Mouse (Mus musculus): Measurements from ENCODE around the gene Iffo2. TPM values are rescaled to one million over a fixed set of nuclear protein-coding genes. Genes with fewer than 3 reads are reported as not detected.

Iffo2 gene
- polyA plus RNA-seq, 2 experiments = 0.56 to 1.4 TPM

DNA sequence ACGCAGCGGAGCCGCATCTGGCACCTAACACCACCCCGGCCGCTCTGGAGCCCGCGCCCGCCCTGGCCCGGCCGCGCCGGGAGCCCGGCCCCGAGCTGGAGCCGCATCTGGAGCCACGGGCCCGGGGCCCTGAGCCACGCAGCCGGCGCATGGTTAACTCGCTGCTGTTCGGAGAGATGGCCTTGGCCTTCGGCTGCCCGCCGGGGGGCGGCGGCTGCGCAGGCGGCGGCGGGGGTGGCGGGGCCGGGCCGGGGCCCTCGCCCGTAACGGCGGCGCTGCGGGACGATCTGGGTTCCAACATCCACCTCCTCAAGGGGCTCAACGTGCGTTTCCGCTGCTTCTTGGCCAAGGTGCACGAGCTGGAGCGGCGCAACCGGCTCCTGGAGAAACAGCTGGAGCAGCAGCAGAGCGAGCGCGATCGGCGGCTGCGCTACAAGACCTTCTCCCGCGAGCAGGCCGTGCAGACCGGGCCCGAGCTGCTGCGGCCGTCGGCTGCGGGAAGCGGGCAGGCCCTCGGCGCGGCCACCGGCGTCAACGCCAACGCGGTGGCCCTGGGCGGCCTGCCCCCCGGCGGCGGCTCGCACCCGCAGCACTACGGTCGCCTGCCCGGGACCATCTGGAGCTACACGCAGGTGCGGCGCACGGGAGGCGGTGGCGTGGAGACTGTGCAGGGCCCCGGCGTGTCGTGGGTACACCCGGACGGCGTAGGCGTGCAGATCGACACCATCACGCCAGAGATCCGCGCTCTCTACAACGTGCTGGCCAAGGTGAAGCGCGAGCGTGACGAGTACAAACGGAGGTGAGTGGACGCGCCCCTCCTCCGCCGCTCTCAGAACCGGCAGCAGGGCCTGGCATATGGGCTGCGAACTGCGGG, 44.7 kb downstream of the Iffo2 start:
- Histone ChIP-seq H3K4me2 (ENCODE audit: low read depth) (peak overlapping the region; percentile 74), H3K4me3 (ENCODE audit: insufficient read depth in 1 of 2, low read depth in 2 of 2, low read length in 2 of 2) (peak overlapping the region; percentile 48 to 61), H3K4me1 (replicated peaks; ENCODE audit: control insufficient read depth in 2 of 2, insufficient read depth in 2 of 2, low read length in 1 of 2) (peaks cover 3 to 4% of the 10 kb centered on the region in 2 experiments; a peak in 2 of 4 replicates), H3K36me3 (replicated peaks; ENCODE audit: control insufficient read depth, insufficient read depth, low read depth) (no peaks in the 10 kb centered on the region), H3K9me3 (ENCODE audit: control insufficient read depth, low read length) (no peaks in the 10 kb centered on the region), H3K9ac (replicated peaks) (peak overlapping the region; percentile 40; the same call in 1 of the 2 replicates), H3K27me3 (ENCODE audit: control insufficient read depth, insufficient read depth, low read length) (peaks cover 43% of the 10 kb centered on the region), H3K27ac (no peak overlapping the region)
- 1% methylated on average over 96 of the region's 111 CpGs for WGBS (ENCODE audit: insufficient replicate concordance)
- no peak for TF ChIP-seq CTCF (IDR thresholded peaks at IDR 0.05; ENCODE audit: low read depth)
- TF ChIP-seq EP300 (IDR thresholded peaks at IDR 0.05; ENCODE audit: low read depth) = no peak
- ATAC-seq (ENCODE audit: insufficient read depth) (peak; percentile 49), DNase-seq (ENCODE audit: low read depth in 3 of 3, low spot score in 3 of 3) (no peak)

DNA sequence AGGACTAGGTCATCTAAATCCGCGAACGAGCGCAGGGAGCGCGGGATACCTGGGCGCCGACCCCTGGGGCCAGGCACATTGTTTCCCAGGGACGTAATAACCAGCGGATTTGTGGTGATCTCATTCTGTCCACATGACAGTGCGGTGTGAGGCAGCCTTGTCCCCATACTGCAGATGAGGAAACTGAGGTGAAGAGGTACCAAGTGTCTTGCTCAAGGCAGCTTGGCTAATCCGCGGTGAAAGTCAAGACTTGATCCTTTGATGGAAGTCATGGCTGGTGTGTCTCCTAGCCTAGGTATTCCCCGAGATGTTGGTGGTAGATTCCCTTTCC, 45.3 kb downstream of the Iffo2 start:
- Histone ChIP-seq H3K4me3 (ENCODE audit: insufficient read depth in 1 of 2, low read depth in 2 of 2, low read length in 2 of 2) (peak overlapping the region; percentile 48 to 61), H3K27me3 (ENCODE audit: control insufficient read depth, insufficient read depth, low read length) (peaks cover 43% of the 10 kb centered on the region), H3K36me3 (replicated peaks; ENCODE audit: control insufficient read depth, insufficient read depth, low read depth) (no peaks in the 10 kb centered on the region), H3K4me1 (replicated peaks; ENCODE audit: control insufficient read depth in 2 of 2, insufficient read depth in 2 of 2, low read length in 1 of 2) (peaks cover 3 to 4% of the 10 kb centered on the region in 2 experiments; a peak in 2 of 4 replicates), H3K9ac (replicated peaks) (no peak overlapping the region), H3K4me2 (ENCODE audit: low read depth) (peak overlapping the region; percentile 74), H3K9me3 (ENCODE audit: control insufficient read depth, low read length) (no peaks in the 10 kb centered on the region), H3K27ac (no peak overlapping the region)
- TF ChIP-seq EP300 (IDR thresholded peaks at IDR 0.05; ENCODE audit: low read depth) (no peak), CTCF (IDR thresholded peaks at IDR 0.05; ENCODE audit: low read depth) (no peak)
- no peak for DNase-seq (ENCODE audit: low read depth in 3 of 3, low spot score in 3 of 3)
- WGBS (ENCODE audit: insufficient replicate concordance) = 12% methylated on average over 14 of the region's 14 CpGs
- ATAC-seq (ENCODE audit: insufficient read depth) = no peak

DNA sequence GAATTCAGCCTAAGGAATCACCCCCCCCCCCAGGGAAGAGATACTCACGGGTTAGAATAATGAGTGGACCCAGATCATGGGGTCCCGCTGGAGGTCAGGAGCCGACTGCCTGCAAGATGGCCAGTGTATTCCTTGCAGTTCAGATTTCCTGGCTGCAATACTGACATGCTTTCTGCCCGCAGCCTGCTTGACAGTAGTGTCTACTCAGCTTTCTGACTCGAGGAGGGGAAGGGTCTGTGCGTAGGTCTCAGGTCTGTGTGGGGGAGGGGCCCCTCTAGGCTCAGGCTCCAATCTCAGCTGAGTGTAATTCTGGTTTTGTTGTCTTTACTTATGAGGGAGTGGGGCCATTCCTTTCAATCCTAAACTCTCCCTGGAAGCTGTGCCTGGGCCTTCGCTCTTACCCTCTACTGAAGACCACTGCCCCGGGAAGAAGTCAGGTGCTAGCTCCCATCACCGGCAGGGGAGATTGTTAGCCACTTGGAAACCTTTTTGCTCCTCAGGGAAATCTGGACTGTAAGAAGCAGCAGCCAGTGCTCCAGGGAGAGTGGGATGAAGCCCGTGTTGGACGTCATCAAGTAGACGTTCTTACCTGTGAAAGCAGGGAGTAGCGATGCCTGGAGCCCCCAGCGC, 46.0 kb downstream of the Iffo2 start:
- DNase-seq (ENCODE audit: low read depth in 3 of 3, low spot score in 3 of 3) (no peak), ATAC-seq (ENCODE audit: insufficient read depth) (no peak)
- WGBS (ENCODE audit: insufficient replicate concordance) = 64% methylated on average over 14 of the region's 14 CpGs
- Histone ChIP-seq H3K36me3 (replicated peaks; ENCODE audit: control insufficient read depth, insufficient read depth, low read depth) (no peaks in the 10 kb centered on the region), H3K4me3 (ENCODE audit: insufficient read depth in 1 of 2, low read depth in 2 of 2, low read length in 2 of 2) (peak overlapping the region; percentile 42 to 61), H3K27me3 (ENCODE audit: control insufficient read depth, insufficient read depth, low read length) (peaks cover 43% of the 10 kb centered on the region), H3K9me3 (ENCODE audit: control insufficient read depth, low read length) (no peaks in the 10 kb centered on the region), H3K27ac (no peak overlapping the region), H3K4me1 (replicated peaks; ENCODE audit: control insufficient read depth in 2 of 2, insufficient read depth in 2 of 2, low read length in 1 of 2) (peaks cover 3 to 8% of the 10 kb centered on the region in 2 experiments; a peak in 2 of 4 replicates), H3K9ac (replicated peaks) (no peak overlapping the region), H3K4me2 (ENCODE audit: low read depth) (peak overlapping the region; percentile 74)
- no peak for TF ChIP-seq EP300 (IDR thresholded peaks at IDR 0.05; ENCODE audit: low read depth)
- TF ChIP-seq CTCF (IDR thresholded peaks at IDR 0.05; ENCODE audit: low read depth) = no peak

DNA sequence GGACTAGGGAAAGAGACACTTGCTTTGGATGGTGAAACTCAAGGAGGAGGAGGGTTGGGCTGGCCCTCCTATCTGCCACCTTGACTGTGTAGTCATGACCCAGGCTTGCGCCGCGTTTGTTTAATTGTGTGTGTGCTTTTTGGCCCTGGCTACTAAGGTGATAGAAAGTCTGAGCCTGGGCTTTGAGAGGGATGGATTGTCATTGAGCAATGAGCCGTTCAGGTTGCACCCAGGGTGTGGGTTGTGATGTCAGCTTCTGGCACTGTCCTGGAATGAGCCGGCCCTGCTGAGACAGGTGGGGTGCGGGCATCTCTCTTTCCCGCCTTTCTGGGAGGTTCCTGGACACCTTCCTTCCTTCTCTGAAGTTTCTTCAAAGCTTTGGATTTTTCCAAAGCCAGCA, 46.7 kb downstream of the Iffo2 start:
- Histone ChIP-seq H3K36me3 (replicated peaks; ENCODE audit: control insufficient read depth, insufficient read depth, low read depth) (no peaks in the 10 kb centered on the region), H3K27me3 (ENCODE audit: control insufficient read depth, insufficient read depth, low read length) (peaks cover 43% of the 10 kb centered on the region), H3K9me3 (ENCODE audit: control insufficient read depth, low read length) (no peaks in the 10 kb centered on the region), H3K9ac (replicated peaks) (no peak overlapping the region), H3K4me3 (ENCODE audit: insufficient read depth in 1 of 2, low read depth in 2 of 2, low read length in 2 of 2) (no peak overlapping the region), H3K4me1 (replicated peaks; ENCODE audit: control insufficient read depth in 2 of 2, insufficient read depth in 2 of 2, low read length in 1 of 2) (peaks cover 3 to 12% of the 10 kb centered on the region in 2 experiments; a peak in 3 of 4 replicates), H3K4me2 (ENCODE audit: low read depth) (peak overlapping the region; percentile 74), H3K27ac (no peak overlapping the region)
- WGBS (ENCODE audit: insufficient replicate concordance) = 69% methylated on average over 7 of the region's 7 CpGs
- ATAC-seq (ENCODE audit: insufficient read depth) = no peak
- no peak for DNase-seq (ENCODE audit: low read depth in 3 of 3, low spot score in 3 of 3)
- TF ChIP-seq CTCF (IDR thresholded peaks at IDR 0.05; ENCODE audit: low read depth) = no peak
- TF ChIP-seq EP300 (IDR thresholded peaks at IDR 0.05; ENCODE audit: low read depth) = no peak

DNA sequence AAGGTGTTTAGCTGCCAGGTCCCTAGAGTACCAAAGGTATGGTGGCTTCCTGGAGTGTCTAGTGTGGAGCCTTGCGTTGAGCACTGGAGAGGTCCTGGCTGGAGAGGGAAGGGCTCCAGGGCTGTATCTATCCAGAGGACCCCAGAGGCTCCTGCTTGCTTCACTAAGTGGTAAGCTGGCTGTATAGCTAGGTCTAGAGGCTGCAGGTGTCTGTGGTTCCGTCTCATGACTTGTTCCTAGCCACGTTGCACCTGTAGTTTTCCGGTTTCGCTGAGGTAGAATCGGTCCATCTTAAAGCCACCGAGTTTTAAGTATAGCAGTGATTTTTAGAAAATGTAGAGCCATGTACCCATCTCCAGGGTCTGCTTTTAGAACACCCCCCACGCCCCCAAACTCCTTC, 48.0 kb downstream of the Iffo2 start:
- Histone ChIP-seq H3K9ac (replicated peaks) (no peak overlapping the region), H3K4me1 (replicated peaks; ENCODE audit: control insufficient read depth in 2 of 2, insufficient read depth in 2 of 2, low read length in 1 of 2) (peaks cover 3 to 15% of the 10 kb centered on the region in 2 experiments; a peak in 3 of 4 replicates), H3K36me3 (replicated peaks; ENCODE audit: control insufficient read depth, insufficient read depth, low read depth) (no peaks in the 10 kb centered on the region), H3K4me2 (ENCODE audit: low read depth) (no peak overlapping the region; the same call in 1 of the 2 replicates), H3K4me3 (ENCODE audit: insufficient read depth in 1 of 2, low read depth in 2 of 2, low read length in 2 of 2) (no peak overlapping the region), H3K9me3 (ENCODE audit: control insufficient read depth, low read length) (no peaks in the 10 kb centered on the region), H3K27ac (no peak overlapping the region), H3K27me3 (ENCODE audit: control insufficient read depth, insufficient read depth, low read length) (peaks cover 38% of the 10 kb centered on the region)
- no peak for ATAC-seq (ENCODE audit: insufficient read depth)
- no peak for TF ChIP-seq CTCF (IDR thresholded peaks at IDR 0.05; ENCODE audit: low read depth)
- TF ChIP-seq EP300 (IDR thresholded peaks at IDR 0.05; ENCODE audit: low read depth) = no peak
- DNase-seq (ENCODE audit: low read depth in 3 of 3, low spot score in 3 of 3) = no peak
- WGBS (ENCODE audit: insufficient replicate concordance) = 73% methylated on average over 8 of the region's 8 CpGs

Data from liver, embryonic 14.5 days (tissue).